Mouse (Mus musculus) embryo, embryonic 10 days (tissue): ENCODE results near the gene Myo1c.

Source experiments
- DNase-seq: peaks from one replicate; pipeline ENCODE4 v3.0.0-alpha.2; 2015; ENCODE audit warnings: low spot score

The Myo1c gene

DNA sequence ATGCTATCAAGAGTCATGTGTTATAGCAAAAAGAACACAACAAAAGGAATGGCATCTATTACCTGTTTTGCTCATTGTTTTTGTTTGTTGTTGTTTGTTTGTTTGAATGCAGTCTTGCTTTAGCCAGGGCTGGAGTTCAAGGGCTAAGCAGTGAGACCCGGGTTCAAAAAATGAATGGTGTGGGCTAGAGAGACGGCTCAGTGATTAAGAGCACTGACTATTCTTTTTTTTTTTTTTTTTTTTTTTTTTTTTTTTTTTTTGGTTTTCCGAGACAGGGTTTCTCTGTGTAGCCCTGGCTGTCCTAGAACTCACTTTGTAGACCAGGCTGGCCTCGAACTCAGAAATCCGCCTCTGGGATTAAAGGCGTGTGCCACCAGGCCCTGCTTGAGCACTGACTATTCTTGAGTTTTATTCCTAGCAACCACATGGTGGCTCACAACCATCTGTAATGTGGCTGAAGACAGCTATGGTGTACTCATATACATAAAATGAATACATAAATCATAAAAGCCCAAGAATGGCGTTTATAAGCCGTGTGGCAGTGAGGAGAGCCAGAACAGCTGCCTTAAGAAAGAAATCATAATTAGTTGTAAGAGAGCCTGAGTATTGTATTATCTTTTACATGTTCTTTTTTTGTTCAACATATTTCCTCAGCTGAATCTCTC lies 66.5 kb downstream of the Myo1c start:
- no peak for DNase-seq

DNA sequence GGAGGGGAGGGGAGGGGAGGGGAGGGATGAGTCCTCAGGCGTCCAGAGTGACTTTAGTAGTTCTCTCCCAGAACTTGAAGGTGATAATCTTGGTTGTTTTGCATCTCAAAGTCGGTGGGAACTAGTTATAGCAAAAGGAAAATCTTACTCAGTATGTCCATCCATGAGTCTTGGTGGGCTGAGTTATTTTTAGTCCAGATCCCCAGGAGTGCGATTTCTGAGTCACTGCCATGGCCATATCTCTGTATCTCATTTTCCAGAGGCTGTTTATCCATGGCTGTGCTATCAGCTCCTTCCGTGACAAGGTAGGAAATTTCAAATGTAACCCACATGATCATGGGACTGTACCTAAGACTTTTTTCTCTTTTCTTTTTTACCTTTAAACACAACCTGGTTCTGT lies 72.0 kb downstream of the Myo1c start:
- no peak for DNase-seq
